Mouse (Mus musculus) lung, embryonic 14.5 days (tissue): ENCODE results near the gene Cntnap5b. TPM values are rescaled to one million over a fixed set of nuclear protein-coding genes. Genes with fewer than 3 reads are reported as not detected.

ENCODE experiments used
- ATAC-seq: fragments of 200-750 bp; cut with Nextera tagmentation; 2 replicates; pipeline ENCODE4 v1.8.0; 2017; ENCODE audit warnings: mild to moderate bottlenecking, moderate TSS enrichment, moderate library complexity; ENCODE audit not compliant: insufficient read depth
- DNase-seq: peaks from one replicate; pipeline ENCODE4 v3.0.0-alpha.2; 2015
- H3K27ac ChIP-seq: fragments of 300-500 bp; sonication (generic); 2 replicates; pipeline ENCODE4 v1.5.1; 2014; ENCODE audit warnings: low read depth, mild to moderate bottlenecking, moderate library complexity
- H3K27me3 ChIP-seq: fragments of 300-500 bp; sonication (generic); 2 replicates; pipeline ENCODE4 v1.6.1; 2014; ENCODE audit warnings: low read length, control low read depth; ENCODE audit not compliant: insufficient read depth
- H3K36me3 ChIP-seq: fragments of 300-500 bp; sonication (generic); 2 replicates; pipeline ENCODE4 v1.6.1; 2014; ENCODE audit warnings: control low read depth; ENCODE audit not compliant: insufficient read depth
- H3K4me1 ChIP-seq: fragments of 300-500 bp; sonication (generic); 2 replicates; pipeline ENCODE4 v1.6.1; 2014; ENCODE audit warnings: antibody characterized with exemption, control low read depth; ENCODE audit not compliant: insufficient read depth
- H3K4me2 ChIP-seq: fragments of 300-500 bp; sonication (generic); 2 replicates; pipeline ENCODE4 v1.6.1; 2014; ENCODE audit warnings: mild to moderate bottlenecking
- H3K4me3 ChIP-seq: fragments of 300-500 bp; sonication (generic); 2 replicates; pipeline ENCODE4 v1.5.1; 2014; ENCODE audit warnings: low read depth, low read length
- H3K9ac ChIP-seq: fragments of 300-500 bp; sonication (generic); 2 replicates; pipeline ENCODE4 v1.6.1; 2014
- H3K9me3 ChIP-seq: fragments of 300-500 bp; sonication (generic); 2 replicates; pipeline ENCODE4 v1.6.1; 2016; ENCODE audit warnings: low read depth, low read length, control low read depth
- CTCF ChIP-seq: IDR thresholded peaks from 2 replicates; pipeline ENCODE4 v1.5.1; 2016; ENCODE audit warnings: antibody characterized with exemption, low read depth
- polyA plus RNA-seq: library from polyadenylated mRNA; unstranded; fragments of >200 nt; fragmentation: Nextera tagmentation; extraction: Ambion mirVana; gene quantifications from 2 replicates; pipeline ENCODE4 v1.2.1, GENCODE M21; 2014

Cntnap5b gene
- polyA plus RNA-seq, 1 experiment from 2014 or later, result not detected

DNA sequence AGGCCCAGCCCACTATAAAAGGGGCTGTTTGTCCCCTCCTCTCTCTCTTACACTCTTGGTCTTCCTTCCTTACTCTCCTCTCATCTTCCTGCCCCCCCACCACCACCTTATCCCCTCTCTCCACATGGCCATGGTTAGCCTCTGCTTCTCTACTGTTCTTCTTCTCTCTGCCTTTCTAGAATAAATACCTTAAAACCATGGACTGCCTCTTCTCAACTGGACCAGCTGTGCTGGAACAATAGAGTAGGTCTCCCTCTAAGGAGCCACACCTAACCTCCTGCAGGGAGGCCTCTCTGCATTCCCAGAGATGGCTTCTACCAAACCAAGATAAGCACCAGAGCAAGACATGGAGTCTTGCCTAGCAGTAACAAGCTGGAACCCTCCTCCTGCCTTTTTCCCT lies 737.3 kb downstream of the Cntnap5b start:
- DNase-seq, result no peak
- Histone ChIP-seq H3K27ac (no peak overlapping the region), H3K4me3 (no peak overlapping the region), H3K9me3 (no peaks in the 10 kb centered on the region), H3K9ac (no peak overlapping the region), H3K27me3 (no peaks in the 10 kb centered on the region), H3K4me1 (no peaks in the 10 kb centered on the region), H3K36me3 (no peaks in the 10 kb centered on the region), H3K4me2 (no peak overlapping the region)
- TF ChIP-seq CTCF, result no peak
- no peak for ATAC-seq
